Mouse (Mus musculus) testis, postnatal 14 days (tissue): ENCODE measurements around the gene Iqgap2.
A peak's percentile ranks its signal among the peaks of the same experiment; 100 is the strongest.

ENCODE experiments used
- DNase-seq: peaks from one replicate; pipeline ENCODE4 v3.0.0; 2021; ENCODE audit warnings: low spot score

Iqgap2 gene

GRCm38 (mm10) chr13:95829431-95830171 is 62.1 kb downstream of the Iqgap2 start:
- no peak for DNase-seq

DNA sequence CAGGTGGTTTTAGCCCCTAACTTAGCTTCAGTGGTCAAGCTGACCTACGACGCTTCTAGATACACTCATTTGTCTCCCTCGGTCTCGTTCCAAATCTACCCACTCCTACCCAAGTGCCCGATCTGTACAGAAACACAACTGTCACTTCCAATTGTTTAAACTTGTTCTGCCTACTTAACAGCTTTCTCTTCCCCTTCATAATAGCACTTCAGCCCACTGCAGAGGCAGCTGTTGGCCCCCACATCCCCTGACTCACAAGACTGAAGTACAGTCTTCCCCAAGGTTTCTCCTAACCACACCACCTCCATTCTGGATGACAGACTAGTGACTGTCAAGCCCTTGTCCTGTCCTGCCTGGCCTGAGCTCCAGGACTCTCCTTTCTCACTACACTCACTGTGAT is 63.1 kb downstream of the Iqgap2 start:
- DNase-seq: no peak

- DNase-seq: no peak
Measured at GRCm38 (mm10) chr13:95826178-95826577, 65.5 kb downstream of the Iqgap2 start.

DNA sequence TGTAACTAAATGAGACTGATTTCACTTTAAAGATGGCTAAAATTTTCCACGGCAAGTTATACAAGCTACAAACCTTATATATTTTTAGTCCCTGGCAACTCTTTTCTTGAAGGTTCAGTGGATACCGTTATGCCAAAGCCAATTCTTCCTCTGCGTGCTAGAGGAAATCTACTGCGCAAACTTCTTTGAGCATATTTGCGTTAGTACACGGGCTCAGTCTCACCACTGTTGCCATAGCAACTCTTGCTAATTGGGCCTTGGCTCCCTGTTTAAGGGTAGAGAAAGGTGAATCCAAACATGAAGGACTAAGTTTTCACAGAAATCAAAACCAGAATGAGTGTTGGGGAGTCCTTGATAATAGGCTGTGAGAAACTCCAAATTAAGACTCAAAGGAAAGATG is 68.8 kb downstream of the Iqgap2 start:
- DNase-seq: no peak

DNA sequence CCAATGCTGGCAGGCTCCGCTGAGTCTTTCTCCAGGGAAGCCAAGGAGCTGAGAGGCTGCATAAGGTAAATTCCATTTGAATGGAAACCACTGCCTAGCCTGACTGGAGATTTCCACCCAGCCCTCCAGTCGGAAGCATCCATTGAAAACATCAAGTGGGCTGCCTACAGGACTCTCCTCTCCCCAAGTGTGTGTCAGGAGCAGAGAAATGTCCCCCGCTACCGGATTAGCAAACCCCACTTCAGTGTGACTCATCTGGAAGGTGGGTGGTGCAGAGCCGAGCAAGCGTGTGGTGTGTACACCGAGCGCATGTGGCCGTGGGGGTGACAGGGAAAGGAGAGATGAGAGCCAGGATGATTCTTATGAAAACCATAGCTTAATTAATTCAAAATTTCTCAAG is 71.7 kb downstream of the Iqgap2 start:
- no peak for DNase-seq

DNA sequence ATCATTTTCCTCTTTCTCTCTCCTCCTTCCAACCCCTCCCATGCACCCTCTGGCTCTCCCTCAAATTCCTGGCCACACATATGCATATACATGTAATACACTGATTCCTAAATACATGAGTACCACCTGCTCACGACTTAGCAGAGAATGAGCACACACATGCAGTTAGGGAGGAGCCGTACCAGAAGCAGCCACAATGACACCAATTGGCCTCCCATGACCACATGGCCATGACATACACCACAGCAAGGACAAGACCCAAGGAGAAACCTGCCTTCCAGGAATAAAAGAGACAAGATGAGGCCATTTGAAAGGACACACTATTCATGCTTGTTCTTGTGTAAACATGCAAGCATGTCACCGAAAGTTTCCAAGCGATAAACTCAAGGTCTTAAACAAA is 72.8 kb downstream of the Iqgap2 start:
- no peak for DNase-seq

DNA sequence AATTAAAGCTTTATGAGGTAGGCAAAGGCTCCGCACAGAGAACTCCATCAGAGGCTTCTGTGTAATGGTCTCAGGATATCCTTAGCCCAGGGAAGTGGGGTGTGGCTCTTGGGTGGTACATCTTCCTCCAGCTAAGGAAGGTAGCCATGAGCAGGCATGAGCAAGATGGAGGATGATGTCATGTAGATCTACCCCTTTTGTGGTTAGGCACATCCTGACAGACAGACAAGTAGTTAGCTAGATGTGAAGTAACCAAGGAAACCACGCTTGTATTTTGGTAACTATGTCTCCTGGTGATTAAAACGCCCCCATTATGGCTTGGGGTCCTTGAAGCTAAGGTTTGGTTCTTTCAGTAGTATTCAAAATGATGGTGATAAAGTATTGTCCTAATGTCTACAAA is 78.1 kb downstream of the Iqgap2 start:
- no peak for DNase-seq

- DNase-seq: no peak
Measured at GRCm38 (mm10) chr13:95810796-95811195, 80.9 kb downstream of the Iqgap2 start.

GRCm38 (mm10) chr13:95807106-95807750 is 84.5 kb downstream of the Iqgap2 start:
- DNase-seq: no peak

GRCm38 (mm10) chr13:95805469-95806166 is 86.1 kb downstream of the Iqgap2 start:
- DNase-seq: peak; percentile 38

GRCm38 (mm10) chr13:95804113-95804512 is 87.6 kb downstream of the Iqgap2 start:
- DNase-seq: no peak

DNA sequence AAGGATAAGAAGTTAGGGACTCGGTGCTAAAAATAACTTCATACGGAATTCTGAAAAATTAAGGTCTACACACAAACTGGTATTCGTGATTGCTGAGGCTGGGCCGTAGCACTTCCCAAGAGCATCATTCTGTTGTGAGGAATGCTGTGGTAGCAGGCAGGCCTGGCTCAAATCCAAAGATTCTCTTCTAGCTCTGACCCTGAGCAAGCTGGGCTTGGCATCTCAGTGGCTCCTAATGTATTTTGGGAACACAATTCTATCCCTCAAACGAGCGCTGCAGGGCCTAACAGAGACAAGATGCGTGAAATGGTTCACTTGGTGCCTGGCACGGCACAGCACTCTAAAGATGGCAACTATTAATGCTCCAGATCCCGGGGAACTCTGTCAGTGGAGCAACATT is 90.8 kb downstream of the Iqgap2 start:
- no peak for DNase-seq

GRCm38 (mm10) chr13:95799322-95799721 is 92.4 kb downstream of the Iqgap2 start:
- no peak for DNase-seq

DNA sequence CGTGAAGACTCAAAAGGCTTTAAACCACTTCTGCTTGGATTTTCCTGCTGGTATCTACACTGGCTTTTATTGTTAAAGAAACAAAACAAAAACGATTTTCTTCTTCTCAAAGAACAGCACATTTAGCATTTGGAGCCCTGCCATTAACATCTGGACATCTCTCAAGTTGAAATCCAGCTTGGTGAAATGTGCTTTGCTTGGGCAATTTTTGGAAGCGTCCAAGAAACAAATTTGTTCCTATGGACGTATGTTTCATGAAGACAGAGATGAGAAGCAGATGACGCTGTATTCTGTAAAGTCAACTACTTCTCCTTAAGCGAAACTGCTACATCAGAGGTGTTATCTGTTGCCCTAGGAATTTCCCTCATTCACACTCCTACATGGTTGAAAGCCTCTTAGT is 93.0 kb downstream of the Iqgap2 start:
- DNase-seq: no peak

DNA sequence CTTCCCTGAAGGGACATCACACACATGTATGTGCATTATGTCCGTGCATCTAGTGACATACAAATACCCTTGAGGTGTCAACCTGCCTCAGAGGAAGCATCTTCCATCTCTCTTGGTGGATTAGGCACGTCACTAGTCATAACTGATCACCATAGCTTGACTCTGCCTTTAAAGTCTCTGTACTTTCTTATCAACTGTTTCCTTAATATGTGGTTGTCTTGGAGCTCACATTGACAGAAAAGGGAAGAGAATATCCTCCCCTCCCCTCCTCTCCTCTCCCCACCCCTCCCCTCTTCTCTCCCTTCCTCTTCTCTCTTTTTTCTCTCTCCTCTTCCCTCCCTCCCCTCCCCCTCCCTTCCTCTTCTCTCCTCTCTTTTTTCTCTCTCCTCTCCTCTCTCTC is 94.2 kb downstream of the Iqgap2 start:
- no peak for DNase-seq

GRCm38 (mm10) chr13:95794346-95794745 is 97.4 kb downstream of the Iqgap2 start:
- DNase-seq: no peak

GRCm38 (mm10) chr13:95790883-95791282 is 100.8 kb downstream of the Iqgap2 start:
- no peak for DNase-seq

- no peak for DNase-seq
Measured at GRCm38 (mm10) chr13:95788631-95789376, 102.9 kb downstream of the Iqgap2 start.

DNA sequence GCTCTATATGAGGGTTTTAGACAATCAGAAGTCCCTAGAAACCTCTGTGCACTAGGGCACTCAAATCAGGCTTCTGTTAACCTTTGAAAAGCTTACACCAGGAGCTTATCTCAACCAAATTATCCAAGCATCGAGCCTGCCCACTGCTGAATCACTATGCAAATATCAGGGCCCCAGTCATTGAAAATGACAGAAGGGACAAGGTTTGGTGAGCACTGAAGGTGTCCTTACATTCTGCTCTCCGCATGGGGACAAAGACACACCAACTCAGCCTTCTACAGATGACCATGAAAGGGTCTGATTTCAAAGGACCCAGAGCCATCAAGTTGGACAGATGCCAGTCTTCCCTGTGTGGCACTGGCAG is 108.8 kb downstream of the Iqgap2 start:
- DNase-seq: no peak

- DNase-seq: no peak
Measured at GRCm38 (mm10) chr13:95782311-95782968, 109.3 kb downstream of the Iqgap2 start.

DNA sequence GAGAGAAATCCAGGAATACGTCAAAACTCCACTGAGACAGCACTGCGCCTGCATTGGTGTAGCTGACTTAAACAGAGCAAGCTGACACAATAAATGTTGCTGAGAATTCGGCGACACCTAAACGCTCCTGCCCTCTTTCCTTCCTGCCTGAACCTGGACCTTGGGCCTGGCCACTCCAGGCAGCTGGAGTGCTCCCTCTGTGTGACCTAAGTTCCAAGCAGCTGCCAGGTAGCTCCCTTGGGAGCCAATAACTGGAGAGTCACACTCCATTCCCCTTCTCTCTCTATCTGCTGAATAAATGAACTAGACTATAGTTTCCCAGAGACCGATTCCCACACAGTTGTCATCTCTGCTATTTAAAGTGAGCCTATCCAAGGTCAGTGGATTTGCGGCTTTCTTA is 111.7 kb downstream of the Iqgap2 start:
- DNase-seq: no peak

- DNase-seq: no peak
Measured at GRCm38 (mm10) chr13:95779261-95779660, 112.5 kb downstream of the Iqgap2 start.
